Mouse (Mus musculus) E14TG2a.4 (cell line): ENCODE measurements around the gene Ramp2.

ENCODE experiments used
- CTCF ChIP-seq: conservative IDR thresholded peaks from 2 replicates; pipeline ENCODE4 v1.5.1; 2014; ENCODE audit warnings: low read length
- NANOG ChIP-seq: IDR thresholded peaks from 2 replicates; pipeline ENCODE4 v1.6.1; 2014; ENCODE audit warnings: borderline replicate concordance, low read length, mixed read lengths
- POU5F1 ChIP-seq: IDR thresholded peaks from 2 replicates; pipeline ENCODE4 v1.6.1; 2014; ENCODE audit warnings: low read length, borderline replicate concordance

DNA sequence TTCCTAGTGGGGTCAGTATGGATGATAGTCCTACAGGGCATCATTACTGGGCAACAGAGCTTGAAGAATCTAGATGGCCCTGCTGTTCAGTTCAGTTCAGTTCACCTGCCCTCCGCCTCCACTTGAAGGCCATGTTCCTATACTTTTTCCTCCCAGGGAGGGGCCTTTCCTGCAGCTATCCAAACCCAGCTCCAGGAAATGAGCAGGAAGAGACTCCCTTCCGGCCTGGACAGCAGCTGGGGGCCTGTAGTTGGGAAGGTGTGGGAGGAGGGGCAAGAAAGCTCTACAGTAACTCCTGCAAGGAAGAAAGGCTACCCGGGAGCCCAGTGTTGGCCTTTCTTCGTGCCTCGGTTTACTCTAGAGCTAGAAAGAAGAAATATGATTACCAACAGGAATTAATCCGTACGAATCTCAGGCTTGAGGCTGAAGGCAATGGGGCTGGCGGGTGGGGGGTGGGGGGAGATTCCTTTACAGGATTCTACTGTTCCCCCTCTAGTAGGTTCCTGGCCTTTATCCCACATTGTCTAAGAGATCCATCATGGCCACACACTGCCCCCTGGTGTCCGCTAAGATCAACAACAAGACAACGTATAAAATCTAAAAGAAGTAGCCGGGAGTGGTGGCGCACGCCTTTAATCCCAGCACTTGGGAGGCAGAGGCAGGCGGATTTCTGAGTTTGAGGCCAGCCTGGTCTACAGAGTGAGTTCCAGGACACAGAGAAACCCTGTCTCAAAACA is 2.6 kb downstream of the Ramp2 start:
- TF ChIP-seq CTCF (peak; percentile 31), NANOG (no peak), POU5F1 (no peak)
